Mouse (Mus musculus) cerebellum, postnatal 25 days (tissue): ENCODE measurements at regions not wholly inside any gene's neighbourhood (a gene's known extent, or its start where the extent isn't known, plus 50 kb on each side); places are given as distances from the start of the nearest gene placed in this dataset.

Experiments used
- DNase-seq, 2 experiments: peaks; one replicate each; pipeline ENCODE4 v3.0.0; 2021; ENCODE audit warnings: mixed read lengths in 2 of 2

GRCm38 (mm10) chr1:18384079-18384478 is 119.1 kb upstream of the Defb41 start:
- no peak for DNase-seq

- DNase-seq, result peak in 1 of 2 experiments; percentile 4
These were observed 95.2 kb upstream of the Defb41 start for GRCm38 (mm10) chr1:18359951-18360731.

GRCm38 (mm10) chr1:18338871-18339270 is 73.9 kb upstream of the Defb41 start:
- no peak for DNase-seq
